In genomic region chr7:101895695-101896094, GRCm38 (mm10) we compare ENCODE assay signal across 9 mouse cellular contexts. TPM values are rescaled to one million over a fixed set of nuclear protein-coding genes. Genes with fewer than 3 reads are reported as not detected.
DNase-seq lines count a peak whose midpoint lies in the region; ATAC-seq and TF ChIP-seq lines count a peak whose summit lies in the region.
"Had no signal": no experiment of that assay in that cellular context is flagged by ENCODE, and none has a peak within 500 bp of the region (broad histone marks: within the 10 kb centered on the region; RNA-seq: fewer than 3 reads in every experiment).

No protein-coding gene starts in this region.

- 41% methylated on average over 9 of the region's 9 CpGs for WGBS in liver, adult 2 months
- WGBS in embryonic facial prominence, embryonic 13.5 days = 41% methylated on average over 9 of the region's 9 CpGs
- 34% methylated on average over 9 of the region's 9 CpGs for WGBS in intestine, embryonic 14.5 days

- peak overlapping the region; percentile 45 for H3K27ac ChIP-seq in liver, adult 2 months (replicated peaks; ENCODE audit: insufficient read depth, low read depth, low read length)
- H3K27ac ChIP-seq in embryonic facial prominence, embryonic 13.5 days = peak overlapping the region; percentile 68; the same call in 1 of the 2 replicates
- no peak overlapping the region; the same call in 1 of the 2 replicates for H3K27ac ChIP-seq in intestine, embryonic 14.5 days (ENCODE audit: low read depth)

- peak overlapping the region; percentile 82 for H3ac ChIP-seq in myocyte (ENCODE audit: control insufficient read depth, insufficient read length)

- peak overlapping the region; percentile 74 for H3K9ac ChIP-seq in liver, adult 2 months (ENCODE audit: low read depth, low read length)
- peak overlapping the region; percentile 64 for H3K9ac ChIP-seq in embryonic facial prominence, embryonic 13.5 days
- peak overlapping the region; percentile 56 for H3K9ac ChIP-seq in intestine, embryonic 14.5 days (ENCODE audit: low read length)

- no peak for ATAC-seq in embryonic facial prominence, embryonic 13.5 days (ENCODE audit: insufficient number of reproducible peaks, insufficient read depth, low FRiP score, low TSS enrichment, low read depth)
- no peak; the same call in 1 of the 2 replicates for ATAC-seq in intestine, embryonic 14.5 days (replicated peaks; ENCODE audit: low FRiP score, low TSS enrichment, low read depth)

- H3K9me3 ChIP-seq in embryonic facial prominence, embryonic 13.5 days = no peaks in the 10 kb centered on the region
- H3K9me3 ChIP-seq in intestine, embryonic 14.5 days (ENCODE audit: control insufficient read depth, low read length) = no peaks in the 10 kb centered on the region

- peak overlapping the region; percentile 72 for H3K4me3 ChIP-seq in liver, adult 2 months (ENCODE audit: insufficient read depth, low read depth, low read length)
- peak overlapping the region; percentile 51 for H3K4me3 ChIP-seq in embryonic facial prominence, embryonic 13.5 days
- peak overlapping the region; percentile 74 for H3K4me3 ChIP-seq in intestine, embryonic 14.5 days (ENCODE audit: low read depth, low read length)
- H3K4me3 ChIP-seq in myocyte = peak overlapping the region; percentile 80

- TF ChIP-seq POLR2A in liver, adult 2 months (IDR thresholded peaks at IDR 0.05; ENCODE audit: extremely low read depth, insufficient read depth, low read length) = no peak
- no peak for TF ChIP-seq POLR2A in myocyte (IDR thresholded peaks at IDR 0.05; ENCODE audit: insufficient read length, low read depth)

- no peak for TF ChIP-seq CTCF in liver, adult 2 months (IDR thresholded peaks at IDR 0.05; ENCODE audit: low read depth, low read length)

- H3K36me3 ChIP-seq in liver, adult 2 months (ENCODE audit: control insufficient read depth, insufficient read depth, low read length) = no peaks in the 10 kb centered on the region
- peaks cover 6% of the 10 kb centered on the region; the same call in 1 of the 2 replicates for H3K36me3 ChIP-seq in embryonic facial prominence, embryonic 13.5 days
- H3K36me3 ChIP-seq in intestine, embryonic 14.5 days (ENCODE audit: control insufficient read depth, insufficient read depth, low read length) = 0 out of 2 replicates have a peak, but pooled peaks cover 6% of the 10 kb centered on the region
- no peaks in the 10 kb centered on the region for H3K36me3 ChIP-seq in myocyte (ENCODE audit: control insufficient read depth, insufficient read depth)

- H3K4me1 ChIP-seq in liver, adult 2 months (ENCODE audit: control insufficient read depth, insufficient read depth, low read length) = peaks cover 2% of the 10 kb centered on the region
- H3K4me1 ChIP-seq in embryonic facial prominence, embryonic 13.5 days = peaks cover 9% of the 10 kb centered on the region; the same call in 1 of the 2 replicates
- H3K4me1 ChIP-seq in intestine, embryonic 14.5 days (replicated peaks; ENCODE audit: control insufficient read depth, insufficient read depth, low read length) = peaks cover 5% of the 10 kb centered on the region; the same call in 1 of the 2 replicates

- peak overlapping the region; percentile 56 for H3K4me2 ChIP-seq in embryonic facial prominence, embryonic 13.5 days
- H3K4me2 ChIP-seq in intestine, embryonic 14.5 days (ENCODE audit: low read length) = peak overlapping the region; percentile 58
- H3K4me2 ChIP-seq in myocyte (ENCODE audit: low read depth) = peak overlapping the region; percentile 50

- no peak for DNase-seq in liver, adult 2 months (ENCODE audit: extremely low read depth, low read depth, low spot score)
- no peak for DNase-seq in liver
- DNase-seq in intestine, embryonic 14.5 days (ENCODE audit: low spot score) = no peak
- no peak for DNase-seq in right cerebral cortex, postnatal 10 days (ENCODE audit: low spot score in 2 of 2)
- DNase-seq in urinary bladder, adult 18-20 months (ENCODE audit: low spot score in 2 of 2) = no peak
- DNase-seq in adrenal gland, adult 8-10 months = no peak

- no peaks in the 10 kb centered on the region for H3K27me3 ChIP-seq in liver, adult 2 months (ENCODE audit: control insufficient read depth, insufficient read depth, low read length)
- H3K27me3 ChIP-seq in embryonic facial prominence, embryonic 13.5 days = no peaks in the 10 kb centered on the region
- H3K27me3 ChIP-seq in intestine, embryonic 14.5 days (replicated peaks; ENCODE audit: control insufficient read depth, insufficient read depth, low read length) = no peaks in the 10 kb centered on the region
- no peaks in the 10 kb centered on the region for H3K27me3 ChIP-seq in myocyte (ENCODE audit: control insufficient read depth, insufficient read depth, insufficient read length)

- no peaks in the 10 kb centered on the region for H3K79me2 ChIP-seq in liver, adult 2 months (ENCODE audit: control insufficient read depth, insufficient read depth, low read length)
- H3K79me2 ChIP-seq in myocyte (ENCODE audit: control insufficient read depth, insufficient read depth) = no peaks in the 10 kb centered on the region

TF ChIP-seq in myocyte, 11 proteins besides CTCF, POLR2A, EP300 and RAD21:
- TF ChIP-seq USF1 (IDR thresholded peaks at IDR 0.05; ENCODE audit: low read depth) = no peak

RNA-seq across cellular contexts. Expression of gene Lamtor1, which starts 10.0 kb away (rescaled TPM):
- 64.1 and 75.7 TPM in 2 replicates for total RNA-seq in liver, adult 2 months (2014; rRNA removed)
- 159 and 171 TPM in 2 replicates for polyA plus RNA-seq in liver, adult 2 months (2012; rRNA removed)
- polyA plus RNA-seq in embryonic facial prominence, embryonic 13.5 days (2015; fragmentation: Nextera tagmentation; extraction: Ambion mirVana) = 157 and 168 TPM in 2 replicates
- 153 and 167 TPM in 2 replicates for polyA plus RNA-seq in intestine, embryonic 14.5 days (2014; fragmentation: Nextera tagmentation; extraction: Ambion mirVana)
- polyA plus RNA-seq in myocyte (2012; fragmentation: generic; extraction: Trizol) = 202 TPM
- total RNA-seq in adrenal gland, adult 8-10 months (2022) = 100 to 1,000 TPM in 3 of 4 experiments, 10 to 100 TPM in 1; 92.8 to 107 (median 104) TPM

RNA-seq across cellular contexts. Expression of gene Tomt, which starts 10.5 kb away (rescaled TPM):
- total RNA-seq in liver, adult 2 months (2014; rRNA removed) = 0.07 TPM in 1 of 2 replicates, not detected in the other
- 0.19 and 0.22 TPM in 2 replicates for polyA plus RNA-seq in liver, adult 2 months (2012; rRNA removed)
- polyA plus RNA-seq in embryonic facial prominence, embryonic 13.5 days (2015; fragmentation: Nextera tagmentation; extraction: Ambion mirVana) = 0.51 and 0.59 TPM in 2 replicates
- 0.44 and 0.97 TPM in 2 replicates for polyA plus RNA-seq in intestine, embryonic 14.5 days (2014; fragmentation: Nextera tagmentation; extraction: Ambion mirVana)
- 0.06 TPM for polyA plus RNA-seq in myocyte (2012; fragmentation: generic; extraction: Trizol)
- not detected for total RNA-seq in adrenal gland, adult 8-10 months (2022)

RNA-seq across cellular contexts. Expression of gene Folr1, which starts 25.1 kb away (rescaled TPM):
- 0.20 TPM in 1 of 2 replicates, not detected in the other for total RNA-seq in liver, adult 2 months (2014; rRNA removed)
- 0.23 TPM in 1 of 2 replicates, not detected in the other for polyA plus RNA-seq in liver, adult 2 months (2012; rRNA removed)
- polyA plus RNA-seq in embryonic facial prominence, embryonic 13.5 days (2015; fragmentation: Nextera tagmentation; extraction: Ambion mirVana) = 0.25 TPM in 1 of 2 replicates, not detected in the other
- 76.1 and 79.2 TPM in 2 replicates for polyA plus RNA-seq in intestine, embryonic 14.5 days (2014; fragmentation: Nextera tagmentation; extraction: Ambion mirVana)
- polyA plus RNA-seq in myocyte (2012; fragmentation: generic; extraction: Trizol) = 2.2 TPM
- 1 to 10 TPM in 2 of 4 experiments, not detected in 2; 4.0 to 5.9 TPM for total RNA-seq in adrenal gland, adult 8-10 months (2022)
- polyA plus RNA-seq: inflammation-experienced regulatory T-cells, adult 6 months had no signal

RNA-seq across cellular contexts. Expression of gene Anapc15, which starts 32.2 kb away (rescaled TPM):
- 16.6 and 17.1 TPM in 2 replicates for total RNA-seq in liver, adult 2 months (2014; rRNA removed)
- polyA plus RNA-seq in liver, adult 2 months (2012; rRNA removed) = 27.3 and 31.8 TPM in 2 replicates
- 70.3 and 73.4 TPM in 2 replicates for polyA plus RNA-seq in embryonic facial prominence, embryonic 13.5 days (2015; fragmentation: Nextera tagmentation; extraction: Ambion mirVana)
- polyA plus RNA-seq in intestine, embryonic 14.5 days (2014; fragmentation: Nextera tagmentation; extraction: Ambion mirVana) = 71.3 and 76.3 TPM in 2 replicates
- 35.1 TPM for polyA plus RNA-seq in myocyte (2012; fragmentation: generic; extraction: Trizol)
- total RNA-seq in adrenal gland, adult 8-10 months (2022) = 10 to 100 TPM; 29.6 to 34.8 (median 30.7) TPM

RNA-seq across cellular contexts. Expression of gene Lrrc51, which starts 38.0 kb away (rescaled TPM):
- total RNA-seq in liver, adult 2 months (2014; rRNA removed) = 3.1 and 3.3 TPM in 2 replicates
- 5.2 and 5.3 TPM in 2 replicates for polyA plus RNA-seq in liver, adult 2 months (2012; rRNA removed)
- polyA plus RNA-seq in embryonic facial prominence, embryonic 13.5 days (2015; fragmentation: Nextera tagmentation; extraction: Ambion mirVana) = 7.3 and 8.3 TPM in 2 replicates
- 6.8 and 10.1 TPM in 2 replicates for polyA plus RNA-seq in intestine, embryonic 14.5 days (2014; fragmentation: Nextera tagmentation; extraction: Ambion mirVana)
- polyA plus RNA-seq in myocyte (2012; fragmentation: generic; extraction: Trizol) = 8.8 TPM
- total RNA-seq in adrenal gland, adult 8-10 months (2022) = 10 to 100 TPM; 11.3 to 19.1 (median 16.7) TPM

Comparison
In these comparisons a context has a peak if more than half of its experiments do, and no peak if none do; other contexts are left out.
1. RNA of gene Folr1, which starts 25.1 kb away (polyA plus RNA-seq): 76.1 to 79.2 TPM in intestine, embryonic 14.5 days; 2.2 TPM in myocyte (single experiment), 0.25 TPM in embryonic facial prominence, embryonic 13.5 days and 0.23 TPM in liver, adult 2 months; every median in the first group is over 10 times any median in the second.
2. Peak in every context shown above with its lines, with median percentiles within 50 percentile points of each other: H3K4me3 ChIP-seq, H3K9ac ChIP-seq and H3K4me2 ChIP-seq.